Mouse (Mus musculus): ENCODE data around the gene Isg20l2.

DNA sequence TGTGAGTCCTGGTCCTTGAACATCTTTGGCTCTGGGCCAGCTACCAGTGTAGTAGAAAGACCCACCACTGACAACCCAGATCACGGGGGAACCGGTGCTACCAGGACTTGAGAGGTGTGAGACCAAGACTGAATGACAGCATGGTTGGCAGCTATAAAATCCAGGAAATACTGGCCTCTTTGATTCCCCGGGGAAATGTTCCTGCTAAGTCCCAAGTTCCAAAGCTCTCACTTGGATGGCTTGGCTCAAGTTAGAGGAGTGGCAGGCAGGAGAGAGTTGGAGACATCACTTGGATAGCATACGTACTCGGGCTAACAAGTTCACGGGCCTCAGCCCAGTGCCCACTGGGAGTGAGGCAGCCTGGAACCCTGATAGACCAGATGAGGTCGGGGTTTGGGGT, 13.5 kb downstream of the Isg20l2 start:
- no peak for TF ChIP-seq CTCF (IDR thresholded peaks at IDR 0.05; ENCODE audit: insufficient read depth, low read length)
- no peak for TF ChIP-seq POLR2A (IDR thresholded peaks at IDR 0.05; ENCODE audit: borderline replicate concordance, extremely low read depth, low read depth, low read length)

Data from lung, adult 2 months (tissue).